Mouse (Mus musculus) lung, postnatal 0 days (tissue): ENCODE data around the gene Supt20. TPM values are rescaled to one million over a fixed set of nuclear protein-coding genes. Genes with fewer than 3 reads are reported as not detected.
A peak's percentile ranks its signal among the peaks of the same experiment; 100 is the strongest.
"Not testable (repeated sequence)": the region's sequence is repeated elsewhere in the genome, so short reads cannot be mapped to it uniquely, and the experiment has no call there.

ENCODE experiments used
- ATAC-seq: fragments of 200-750 bp; cut with Nextera tagmentation; 2 replicates; pipeline ENCODE4 v1.8.0; 2017; ENCODE audit warnings: moderate library complexity
- DNase-seq: peaks from one replicate; pipeline ENCODE4 v3.0.0-alpha.2; 2016; ENCODE audit warnings: low spot score
- H3K27ac ChIP-seq: fragments of 300-500 bp; sonication (generic); 2 replicates; pipeline ENCODE4 v1.5.1; 2014; ENCODE audit warnings: antibody characterized with exemption, mild to moderate bottlenecking, low read length, mixed read lengths
- H3K27me3 ChIP-seq: fragments of 300-500 bp; sonication (generic); replicated peaks from 2 replicates; pipeline ENCODE4 v1.6.1; 2014; ENCODE audit warnings: low read length, mixed read lengths; ENCODE audit not compliant: insufficient read depth
- H3K36me3 ChIP-seq: fragments of 300-500 bp; sonication (generic); 2 replicates; pipeline ENCODE4 v1.6.1; 2014; ENCODE audit warnings: low read length, mixed read lengths; ENCODE audit not compliant: insufficient read depth
- H3K4me1 ChIP-seq: fragments of 300-500 bp; sonication (generic); 2 replicates; pipeline ENCODE4 v1.6.1; 2014; ENCODE audit warnings: antibody characterized with exemption, low read depth, low read length, mixed read lengths; ENCODE audit not compliant: insufficient read depth
- H3K4me2 ChIP-seq: fragments of 300-500 bp; sonication (generic); replicated peaks from 2 replicates; pipeline ENCODE4 v1.6.1; 2014; ENCODE audit warnings: low read depth, mild to moderate bottlenecking, low read length, moderate library complexity, mixed read lengths
- H3K4me3 ChIP-seq: fragments of 300-500 bp; sonication (generic); 2 replicates; pipeline ENCODE4 v1.5.1; 2014; ENCODE audit warnings: low read depth, low read length
- H3K9ac ChIP-seq: fragments of 300-500 bp; sonication (generic); replicated peaks from 2 replicates; pipeline ENCODE4 v1.6.1; 2014; ENCODE audit warnings: low read depth, mild to moderate bottlenecking
- H3K9me3 ChIP-seq: fragments of 300-500 bp; sonication (generic); 2 replicates; pipeline ENCODE4 v1.6.1; 2016; ENCODE audit warnings: low read length, mixed read lengths
- CTCF ChIP-seq: IDR thresholded peaks from 2 replicates; pipeline ENCODE4 v1.5.1; 2016; ENCODE audit warnings: antibody characterized with exemption, mild to moderate bottlenecking
- EP300 ChIP-seq: IDR thresholded peaks from 2 replicates; pipeline ENCODE4 v1.6.1; 2016; ENCODE audit warnings: antibody characterized with exemption, mild to moderate bottlenecking, control low read depth
- WGBS: fragments of 180-500 bp; shearing (Covaris S2); extraction: QIAGEN DNeasy Blood & Tissue Kit; methylation state at CpG from one replicate; pipeline ENCODE4 v1.1.7; 2014; 5-methylcytosine and 5-hydroxymethylcytosine counted together
- polyA plus RNA-seq: library from polyadenylated mRNA; unstranded; fragments of >200 nt; fragmentation: Nextera tagmentation; extraction: Ambion mirVana; gene quantifications from 2 replicates; pipeline ENCODE4 v1.2.1, GENCODE M21; 2015

Supt20 gene
- polyA plus RNA-seq, 1 experiment from 2014 or later, result 50.6 TPM

- no peaks in the 10 kb centered on the region for H3K9me3 ChIP-seq
- peak overlapping the region; percentile 49 for H3K4me2 ChIP-seq
- WGBS, result 0% methylated on average over 8 of the region's 8 CpGs
- no peak for TF ChIP-seq EP300
- no peak for TF ChIP-seq CTCF
- DNase-seq (no peak), ATAC-seq (0 out of 2 replicates have a peak, but pooled peaks have one; percentile 1)
- peak overlapping the region; percentile 80 for H3K4me3 ChIP-seq
- peaks cover 5% of the 10 kb centered on the region; the same call in 1 of the 2 replicates for H3K36me3 ChIP-seq
- peak overlapping the region; percentile 91 for H3K27ac ChIP-seq
- no peaks in the 10 kb centered on the region for H3K27me3 ChIP-seq
- H3K9ac ChIP-seq, result peak overlapping the region; percentile 43
- no peaks in the 10 kb centered on the region; the same call in 1 of the 2 replicates for H3K4me1 ChIP-seq
Measured at GRCm38 (mm10) chr3:54693056-54693415, 429 bp downstream of the Supt20 start.

DNA sequence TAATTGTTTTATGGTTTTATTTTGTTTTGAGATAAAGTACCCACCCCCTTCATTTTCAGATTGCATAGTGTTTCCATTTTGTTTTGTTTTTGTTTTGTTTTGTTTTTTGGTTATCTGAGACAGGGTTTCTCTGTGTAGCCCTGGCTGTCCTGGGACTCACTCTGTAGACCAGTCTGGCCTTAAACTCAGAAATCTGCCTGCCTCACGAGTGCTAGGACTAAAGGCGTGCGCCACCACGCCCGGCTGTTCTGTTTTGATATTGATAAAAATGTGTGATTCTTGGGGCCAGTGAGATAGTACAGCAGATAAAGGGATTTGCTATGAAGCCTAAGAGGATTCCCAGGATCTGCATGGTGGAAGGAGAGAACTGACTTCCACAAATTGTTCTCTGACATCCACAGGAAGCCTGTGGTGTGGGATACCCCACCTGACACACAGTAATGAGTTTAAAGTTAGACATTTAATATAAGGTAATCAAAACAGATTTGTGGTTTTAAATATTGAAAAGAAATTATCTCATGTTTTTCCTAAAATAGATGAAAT, 7.2 kb downstream of the Supt20 start:
- WGBS, result 53% methylated on average over 5 of the region's 5 CpGs
- H3K9ac ChIP-seq, result no peak overlapping the region
- no peak overlapping the region for H3K4me3 ChIP-seq
- no peak overlapping the region for H3K4me2 ChIP-seq
- H3K27me3 ChIP-seq, result no peaks in the 10 kb centered on the region
- no peak for ATAC-seq
- H3K36me3 ChIP-seq, result peaks cover 25% of the 10 kb centered on the region; the same call in 1 of the 2 replicates
- no peak for TF ChIP-seq EP300
- H3K4me1 ChIP-seq, result no peaks in the 10 kb centered on the region
- DNase-seq, result no peak
- no peak overlapping the region for H3K27ac ChIP-seq
- H3K9me3 ChIP-seq, result no peaks in the 10 kb centered on the region

DNA sequence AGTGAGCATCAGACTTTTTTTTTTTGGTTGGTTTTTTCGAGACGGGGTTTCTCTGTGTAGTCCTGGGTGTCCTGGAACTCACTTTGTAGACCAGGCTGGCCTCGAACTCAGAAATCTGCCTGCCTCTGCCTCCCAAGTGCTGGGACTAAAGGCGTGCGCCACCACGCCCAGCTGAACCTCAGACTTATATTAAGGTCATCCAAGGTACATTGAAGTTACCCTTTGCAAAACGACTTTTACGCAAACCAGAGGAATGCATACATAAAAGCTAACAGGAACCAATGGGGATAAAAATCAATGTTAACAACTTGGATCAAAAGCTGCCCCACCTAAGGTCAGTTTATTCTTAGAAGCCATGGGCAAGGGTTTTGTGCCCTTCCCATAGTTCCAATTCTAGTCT, 11.5 kb downstream of the Supt20 start:
- not testable (repeated sequence) for H3K27ac ChIP-seq, DNase-seq, H3K4me3 ChIP-seq, H3K4me2 ChIP-seq, H3K9ac ChIP-seq, H3K9me3 ChIP-seq, H3K4me1 ChIP-seq, ATAC-seq, H3K27me3 ChIP-seq
- H3K36me3 ChIP-seq, result peaks cover 45% of the 10 kb centered on the region; the same call in 1 of the 2 replicates
- 96% methylated on average over 8 of the region's 8 CpGs for WGBS

GRCm38 (mm10) chr3:54708972-54709371, 16.4 kb downstream of the Supt20 start:
- peaks cover 60% of the 10 kb centered on the region for H3K36me3 ChIP-seq

DNA sequence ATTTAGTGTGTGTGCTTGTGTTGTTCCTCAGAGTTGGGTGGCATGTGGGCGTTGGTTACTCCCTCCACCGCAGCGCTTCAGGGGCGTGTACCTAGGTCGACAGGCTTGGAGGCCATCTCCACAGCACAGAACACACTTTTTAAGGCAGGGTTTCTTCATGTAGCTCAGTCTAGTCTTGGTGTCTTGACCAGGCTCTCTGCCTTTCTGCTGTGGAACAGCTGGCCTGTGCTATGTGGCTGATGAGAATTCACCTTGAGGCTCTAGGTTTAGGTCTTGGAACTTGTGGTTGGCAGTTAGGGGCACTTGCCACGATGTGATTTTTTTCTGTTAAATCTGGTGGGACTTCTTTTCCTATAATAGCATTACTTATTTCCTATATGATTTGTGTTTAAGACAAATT, 21.6 kb downstream of the Supt20 start, which contains the start of gene Gm21958:
Gm21958 (minus strand) TSS at position 101 of the 400 bp plus-strand sequence.
- H3K36me3 ChIP-seq, result peaks cover 60% of the 10 kb centered on the region
- no peak for TF ChIP-seq EP300
- TF ChIP-seq CTCF, result no peak
- ATAC-seq (no peak), DNase-seq (no peak)
- H3K27ac ChIP-seq, result no peak within 1 kb of the TSS
- H3K4me3 ChIP-seq, result no peak within 1 kb of the TSS
- H3K4me2 ChIP-seq, result no peak within 1 kb of the TSS
- no peak within 1 kb of the TSS for H3K9ac ChIP-seq
- H3K27me3 ChIP-seq, result no peaks in the 10 kb centered on the region
- H3K4me1 ChIP-seq, result no peaks in the 10 kb centered on the region
- WGBS, result 93% methylated on average over 6 of the region's 6 CpGs
- H3K9me3 ChIP-seq, result no peaks in the 10 kb centered on the region

More at GRCm38 (mm10) chr3:54708972-54709371, 16.4 kb downstream of the Supt20 start:
- TF ChIP-seq EP300 (no peak), CTCF (no peak)
- DNase-seq (peak; percentile 29), ATAC-seq (no peak)
- WGBS, result 71% methylated on average over 9 of the region's 9 CpGs
- H3K27ac ChIP-seq, result no peak overlapping the region
- H3K4me1 ChIP-seq, result no peaks in the 10 kb centered on the region
- no peaks in the 10 kb centered on the region for H3K9me3 ChIP-seq
- H3K4me3 ChIP-seq, result no peak overlapping the region
- H3K27me3 ChIP-seq, result no peaks in the 10 kb centered on the region
- H3K4me2 ChIP-seq, result no peak overlapping the region
- no peak overlapping the region for H3K9ac ChIP-seq

DNA sequence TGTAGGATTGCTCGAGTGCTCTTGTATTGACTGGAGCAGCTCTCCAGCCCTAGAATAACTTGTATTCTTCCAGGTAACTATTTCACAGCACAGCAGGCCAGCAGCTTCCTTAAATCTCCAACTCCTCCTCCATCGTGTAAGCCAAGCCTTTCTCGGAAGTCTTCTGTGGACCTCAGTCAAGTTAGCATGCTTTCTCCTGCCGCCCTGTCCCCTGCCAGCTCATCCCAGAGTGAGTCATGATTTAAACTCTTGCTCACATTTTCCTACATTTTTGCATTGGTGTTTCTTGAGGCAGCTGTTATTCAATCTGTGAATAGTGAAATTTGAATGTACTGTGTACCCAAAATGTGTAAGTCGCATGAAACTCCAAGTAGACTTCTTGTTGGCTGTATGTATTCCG, 22.9 kb downstream of the Supt20 start:
- no peak overlapping the region for H3K9ac ChIP-seq
- H3K4me3 ChIP-seq, result no peak overlapping the region
- ATAC-seq (no peak), DNase-seq (no peak)
- peaks cover 53% of the 10 kb centered on the region for H3K36me3 ChIP-seq
- H3K4me1 ChIP-seq, result no peaks in the 10 kb centered on the region
- no peak overlapping the region for H3K4me2 ChIP-seq
- no peaks in the 10 kb centered on the region for H3K9me3 ChIP-seq
- TF ChIP-seq EP300 (no peak), CTCF (no peak)
- 81% methylated on average over 6 of the region's 6 CpGs for WGBS
- no peaks in the 10 kb centered on the region for H3K27me3 ChIP-seq
- no peak overlapping the region for H3K27ac ChIP-seq

DNA sequence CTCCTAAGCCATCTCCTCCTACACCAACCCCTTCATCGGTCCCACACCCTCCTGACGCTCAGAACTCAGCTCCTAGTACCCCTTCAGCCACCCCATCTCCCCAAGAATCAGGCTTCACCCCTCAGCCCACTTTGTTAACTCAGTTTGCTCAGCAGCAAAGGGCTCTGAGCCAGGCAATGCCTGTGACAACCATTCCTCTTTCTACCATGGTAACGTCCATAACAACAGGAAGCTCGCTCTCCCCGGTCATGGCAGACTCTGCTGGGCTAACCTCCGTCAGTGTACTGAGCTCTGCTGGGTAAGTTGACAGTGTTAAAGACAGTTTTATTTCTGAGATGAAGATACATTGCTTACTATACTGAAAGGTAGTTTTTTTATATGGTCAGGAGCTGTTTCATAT, 24.7 kb downstream of the Supt20 start:
- TF ChIP-seq EP300 (no peak), CTCF (no peak)
- Histone ChIP-seq H3K27me3 (no peaks in the 10 kb centered on the region), H3K9me3 (no peaks in the 10 kb centered on the region), H3K4me1 (no peaks in the 10 kb centered on the region), H3K9ac (no peak overlapping the region), H3K36me3 (peaks cover 51% of the 10 kb centered on the region), H3K27ac (no peak overlapping the region), H3K4me3 (no peak overlapping the region), H3K4me2 (no peak overlapping the region)
- DNase-seq (no peak), ATAC-seq (no peak)
- WGBS, result 83% methylated on average over 6 of the region's 6 CpGs
